Mouse (Mus musculus) right cerebral cortex, postnatal 4 days (tissue): ENCODE data around the gene Slc5a10.
A peak's percentile ranks its signal among the peaks of the same experiment; 100 is the strongest.

Experiments
- DNase-seq: peaks from one replicate; pipeline ENCODE4 v3.0.0-alpha.2; 2022

Slc5a10 gene

DNA sequence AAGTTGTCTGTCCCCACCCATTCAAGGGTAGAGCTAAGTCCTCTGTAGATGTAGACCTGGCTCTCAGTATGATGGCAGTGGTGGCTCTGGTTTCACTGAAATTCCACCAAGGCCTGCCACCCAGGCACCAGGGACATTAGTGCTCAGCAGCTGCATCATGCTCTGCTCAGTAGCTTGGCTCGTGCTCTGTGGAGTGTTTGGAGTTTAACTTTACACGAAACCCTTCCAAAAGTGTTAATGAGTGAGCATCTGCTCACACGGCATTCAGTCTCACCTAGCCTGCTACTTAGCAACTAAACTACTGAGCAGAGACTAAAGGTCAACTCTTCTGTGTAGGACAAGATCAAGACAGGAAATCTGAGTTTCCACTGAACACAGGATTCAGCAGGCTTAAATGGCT, at the start of gene Slc5a10:
TSS of gene Slc5a10 (minus strand) at position 191 of the 400 bp plus-strand sequence.
- DNase-seq = no peak

DNA sequence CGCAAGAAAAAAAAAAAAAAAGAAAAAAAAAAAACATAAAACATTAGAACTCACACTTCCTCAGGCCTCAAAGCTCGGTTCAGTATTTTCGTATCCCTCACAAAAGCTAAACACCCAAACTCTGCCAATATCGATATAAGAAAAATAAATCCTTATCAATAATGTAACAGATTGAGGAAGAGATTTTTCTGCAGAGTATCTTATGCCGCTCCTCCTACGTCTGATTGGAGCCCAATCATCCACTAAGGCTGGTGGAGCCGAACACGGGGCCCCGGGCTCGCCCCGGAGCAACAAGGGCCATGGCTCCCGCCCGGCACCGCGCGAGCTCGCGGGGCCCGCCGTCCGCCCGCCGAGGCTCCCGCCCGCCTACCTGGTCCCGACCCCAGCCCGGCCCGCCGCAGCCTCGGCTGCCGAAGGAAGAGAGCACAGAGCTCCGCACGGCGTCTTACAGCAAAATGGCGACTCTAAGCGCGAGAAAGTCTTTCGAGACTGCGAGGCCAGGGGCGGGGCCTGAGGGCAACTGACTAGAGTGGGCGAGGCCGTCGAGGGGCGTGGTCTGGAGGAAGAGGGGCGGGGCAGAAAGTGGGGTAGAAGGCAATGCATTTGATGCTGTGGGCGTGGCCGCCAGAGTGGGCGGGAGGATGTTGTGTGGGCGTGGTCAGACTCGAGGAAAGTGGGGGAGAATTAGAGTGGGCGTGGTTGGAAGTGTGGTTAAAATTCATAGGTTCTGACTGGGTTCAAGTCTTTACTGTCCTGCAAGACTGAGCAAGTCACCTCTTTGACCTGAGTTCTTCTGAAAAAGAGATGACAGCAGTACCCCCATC, 41.2 kb upstream of the Slc5a10 start, which contains the start of gene Prpsap2:
TSS of gene Prpsap2 (minus strand) at position 505 of the 824 bp plus-strand sequence.
- DNase-seq = peak; percentile 97

- no peak for DNase-seq
Measured at GRCm38 (mm10) chr11:61760518-61760917, 39.9 kb upstream of the Slc5a10 start.

DNA sequence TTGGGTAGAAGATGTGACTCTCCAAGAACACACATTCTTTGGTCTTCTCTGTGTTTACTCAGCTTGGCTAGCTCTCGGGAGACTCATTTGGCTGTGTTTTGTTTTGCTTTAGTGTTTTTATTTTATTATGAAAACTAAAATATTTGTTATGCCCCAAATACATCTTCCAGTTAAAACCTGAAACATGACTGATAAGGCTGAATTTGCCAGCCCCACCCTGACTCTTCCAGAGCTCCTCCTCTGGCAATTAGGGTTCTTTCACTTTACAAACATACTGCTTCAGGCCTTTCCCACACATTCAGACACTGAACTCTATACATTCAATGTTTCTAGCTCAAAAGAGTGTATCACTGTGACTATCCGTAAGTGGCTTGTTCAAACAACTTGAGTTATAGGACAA, 36.5 kb upstream of the Slc5a10 start:
- no peak for DNase-seq

DNA sequence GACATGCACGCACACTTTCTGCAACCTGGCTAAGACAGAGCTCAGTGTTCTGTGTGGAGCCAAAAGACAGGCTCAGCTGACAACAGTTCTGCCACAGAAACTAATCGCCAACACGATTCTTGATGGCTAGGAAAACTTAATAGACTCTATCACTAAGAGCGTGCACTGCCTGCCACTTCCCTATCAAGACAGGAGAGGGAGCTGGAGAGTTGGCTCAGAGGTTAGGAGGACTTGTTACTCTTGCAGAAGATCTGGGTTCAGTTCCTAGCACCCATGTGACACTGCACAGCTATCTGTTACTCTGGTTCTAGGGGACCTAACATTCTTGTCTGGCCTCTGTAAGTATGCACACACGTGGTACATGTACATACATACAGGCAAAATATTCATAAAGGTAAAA, 31.0 kb upstream of the Slc5a10 start:
- no peak for DNase-seq

- DNase-seq = no peak
Measured at GRCm38 (mm10) chr11:61747161-61747560, 26.5 kb upstream of the Slc5a10 start.

DNA sequence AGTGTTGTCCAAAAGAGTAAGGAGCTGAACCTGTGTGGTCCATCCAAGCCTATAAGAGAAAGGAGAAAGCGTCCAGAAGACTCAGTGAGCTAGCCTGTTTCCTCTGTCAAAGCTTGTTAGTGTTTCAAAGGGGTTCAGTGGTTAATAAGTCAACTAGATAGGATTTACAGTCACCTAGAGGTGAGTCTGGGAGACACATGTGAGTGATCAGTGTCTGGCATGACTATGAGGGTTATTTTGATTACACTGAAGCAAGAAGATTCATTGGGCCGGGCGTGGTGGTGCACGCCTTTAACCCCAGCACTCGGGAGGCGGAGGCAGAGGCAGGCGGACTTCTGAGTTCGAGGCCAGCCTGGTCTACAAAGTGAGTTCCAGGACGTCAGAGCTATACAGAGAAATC, 25.2 kb upstream of the Slc5a10 start:
- no peak for DNase-seq

DNA sequence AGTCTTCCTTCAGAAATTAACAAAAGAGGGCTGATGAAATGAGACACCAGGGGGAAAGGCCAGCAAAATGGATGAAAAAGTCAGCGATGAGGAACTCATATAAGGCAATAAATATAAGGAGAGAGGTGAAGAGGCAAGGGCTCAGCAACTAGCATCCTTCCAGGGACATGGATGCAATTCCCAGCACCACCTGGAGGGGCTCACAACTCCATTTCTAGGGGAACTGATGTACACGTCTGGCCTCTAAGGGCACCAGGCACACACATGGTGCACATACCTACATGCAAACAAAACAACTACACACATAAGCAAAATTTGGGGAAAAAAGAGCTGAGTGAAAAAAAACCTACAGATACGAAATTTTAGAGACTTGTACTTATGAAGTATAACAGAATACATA, 23.8 kb upstream of the Slc5a10 start:
- no peak for DNase-seq

DNA sequence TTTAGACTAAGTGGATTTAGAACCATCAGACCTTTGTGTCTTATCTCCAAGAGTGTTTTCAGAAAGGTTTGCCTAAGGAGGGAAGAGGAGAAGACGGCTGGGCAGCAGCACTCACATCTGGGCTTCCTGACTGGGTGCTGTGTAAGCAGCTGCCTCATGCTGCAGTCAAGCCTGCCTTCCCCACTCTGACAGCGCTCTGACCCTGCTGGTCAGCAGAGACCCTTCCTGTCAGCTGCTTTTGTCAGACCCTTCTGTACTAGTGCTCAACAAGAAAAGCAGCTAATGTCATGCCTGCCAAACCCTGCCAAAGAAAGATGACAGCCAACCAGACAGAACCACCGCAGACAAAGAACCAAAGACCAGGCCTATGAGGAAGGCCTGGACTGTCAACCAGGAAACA, 23.1 kb upstream of the Slc5a10 start:
- no peak for DNase-seq

DNA sequence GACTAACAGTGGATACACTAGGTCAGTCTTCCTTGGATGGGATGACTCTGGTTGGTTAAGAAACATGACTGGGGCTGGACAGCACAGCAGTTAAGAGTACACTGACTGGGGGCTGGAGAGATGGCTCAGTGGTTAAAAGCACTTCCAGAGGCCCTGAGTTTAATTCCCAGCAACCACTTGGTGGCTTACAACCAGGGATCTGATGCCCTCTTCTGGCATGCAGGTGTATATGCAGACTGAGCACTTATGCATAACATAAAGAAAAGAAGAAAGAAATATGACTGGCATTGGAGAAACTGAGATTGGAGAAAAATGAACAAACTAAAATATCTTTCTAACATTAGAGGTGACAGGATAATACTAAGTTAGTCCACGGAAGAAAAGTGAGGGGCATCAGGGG, 19.9 kb upstream of the Slc5a10 start:
- no peak for DNase-seq

DNA sequence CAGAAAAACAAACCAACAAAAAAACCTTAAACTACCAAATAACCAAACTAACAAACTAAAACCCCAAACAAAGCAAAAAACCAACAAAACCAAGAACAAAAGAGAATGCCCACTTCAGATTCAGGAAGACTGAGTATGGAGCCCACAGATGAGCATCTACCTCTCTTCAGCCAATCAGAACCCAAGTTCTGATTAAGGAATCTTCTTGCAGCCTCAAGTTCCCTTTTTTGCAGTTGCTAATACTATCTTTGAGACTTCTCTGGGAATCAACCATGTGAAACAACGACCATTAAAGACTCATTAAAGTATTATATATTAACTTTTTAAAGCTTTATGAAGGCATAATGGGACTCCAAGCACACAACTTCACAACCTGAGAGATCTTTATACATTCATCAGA, 16.7 kb upstream of the Slc5a10 start:
- DNase-seq = no peak

DNA sequence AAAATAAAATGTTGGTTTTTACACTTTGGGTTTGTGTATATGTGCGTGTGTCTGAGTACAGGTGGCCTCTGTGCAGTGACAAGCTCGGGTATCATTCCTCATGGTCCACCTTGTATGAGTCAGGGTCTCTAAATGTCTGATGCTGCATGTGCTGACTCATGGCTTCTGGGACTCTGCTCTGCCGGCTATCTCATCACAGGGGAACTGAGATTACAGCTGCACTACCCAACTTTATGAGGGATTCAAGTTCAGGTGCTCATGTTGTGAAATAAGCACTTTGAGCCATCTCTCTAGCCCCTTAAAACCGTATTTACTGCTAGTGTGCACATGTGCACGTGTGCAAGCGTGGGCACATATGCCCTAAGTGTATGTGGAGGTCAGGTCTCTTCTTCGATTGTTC, 12.0 kb upstream of the Slc5a10 start:
- DNase-seq = no peak

DNA sequence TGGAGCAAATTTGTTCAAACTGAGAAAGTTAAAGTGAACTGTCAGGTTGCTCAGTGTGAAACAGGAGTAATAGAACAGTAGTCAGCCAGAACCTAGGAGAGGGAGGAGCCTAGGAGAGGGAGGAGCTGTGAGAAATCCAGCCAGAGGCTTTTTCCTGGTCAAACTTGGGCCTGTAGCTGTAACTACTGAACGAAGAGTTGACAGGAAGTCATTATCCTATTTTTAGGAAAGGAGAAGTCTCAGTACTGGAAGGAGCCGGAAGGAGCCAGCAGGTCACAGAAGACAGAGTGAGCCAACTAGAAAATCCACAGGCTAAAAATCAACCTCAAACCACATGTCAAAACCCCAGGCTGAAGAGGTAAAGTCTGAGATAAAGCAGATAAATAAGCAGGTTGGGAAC, 7.4 kb upstream of the Slc5a10 start:
- no peak for DNase-seq

DNA sequence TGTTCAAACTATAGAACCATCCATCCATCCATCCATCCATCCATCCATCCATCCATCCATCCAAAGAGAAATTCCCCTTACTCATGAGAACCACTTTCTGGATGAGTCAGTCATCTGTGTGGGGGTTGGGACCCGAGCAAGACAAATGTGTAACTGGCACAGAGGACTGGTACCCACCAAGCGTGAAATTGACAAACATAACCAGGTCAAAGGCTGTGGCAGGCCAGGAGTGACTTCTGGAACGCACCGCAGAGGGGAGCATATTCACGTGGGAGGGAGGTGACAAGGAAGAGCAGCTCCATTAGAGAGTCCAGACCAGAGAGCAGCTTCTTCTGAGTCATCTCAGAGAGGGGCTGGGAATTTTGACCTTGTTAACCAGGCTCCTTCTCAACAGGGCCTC, 1.5 kb upstream of the Slc5a10 start:
- no peak for DNase-seq

GRCm38 (mm10) chr11:61719826-61720225, 800 bp downstream of the Slc5a10 start:
- DNase-seq = no peak

GRCm38 (mm10) chr11:61719387-61719786, 1.2 kb downstream of the Slc5a10 start:
- DNase-seq = no peak

DNA sequence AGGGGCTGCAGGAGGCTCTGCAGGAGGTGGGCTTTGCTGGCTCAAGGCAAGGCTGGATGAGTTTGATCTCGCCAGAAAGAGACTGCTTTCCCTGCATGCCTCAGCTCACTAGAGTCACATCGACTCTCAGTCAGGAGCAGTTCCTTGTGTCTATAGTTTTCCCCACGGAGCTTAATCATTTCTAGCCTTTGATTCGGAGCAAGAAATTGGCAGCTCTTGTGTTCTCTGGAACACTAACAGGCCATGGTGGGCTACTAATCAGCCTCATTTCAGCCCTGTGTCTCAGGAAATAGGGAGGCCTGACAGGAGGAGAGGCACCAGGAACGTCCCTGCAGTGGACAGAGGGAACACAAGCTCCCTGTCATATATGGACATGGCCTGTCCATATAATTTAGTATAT, 2.6 kb downstream of the Slc5a10 start:
- no peak for DNase-seq

DNA sequence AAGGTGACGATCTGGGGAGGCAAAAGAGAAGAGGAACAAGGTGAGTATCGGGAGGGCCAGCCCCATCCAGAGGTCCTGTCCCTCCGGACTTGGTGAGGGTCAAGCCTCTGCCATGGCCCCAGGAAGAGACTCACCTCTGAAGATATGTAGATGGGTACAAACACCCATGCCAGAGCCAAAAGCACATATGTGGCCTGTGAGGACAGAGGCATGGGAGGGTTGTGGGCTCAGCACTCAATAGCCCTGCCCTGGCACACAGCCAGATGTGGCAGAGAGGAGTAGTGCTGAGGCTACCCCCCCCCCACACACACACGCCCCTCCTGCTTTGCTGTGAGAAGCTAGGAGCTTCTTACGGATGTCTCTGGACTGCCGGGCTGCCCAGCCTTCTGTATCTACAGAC, 5.5 kb downstream of the Slc5a10 start:
- DNase-seq = peak; percentile 22

DNA sequence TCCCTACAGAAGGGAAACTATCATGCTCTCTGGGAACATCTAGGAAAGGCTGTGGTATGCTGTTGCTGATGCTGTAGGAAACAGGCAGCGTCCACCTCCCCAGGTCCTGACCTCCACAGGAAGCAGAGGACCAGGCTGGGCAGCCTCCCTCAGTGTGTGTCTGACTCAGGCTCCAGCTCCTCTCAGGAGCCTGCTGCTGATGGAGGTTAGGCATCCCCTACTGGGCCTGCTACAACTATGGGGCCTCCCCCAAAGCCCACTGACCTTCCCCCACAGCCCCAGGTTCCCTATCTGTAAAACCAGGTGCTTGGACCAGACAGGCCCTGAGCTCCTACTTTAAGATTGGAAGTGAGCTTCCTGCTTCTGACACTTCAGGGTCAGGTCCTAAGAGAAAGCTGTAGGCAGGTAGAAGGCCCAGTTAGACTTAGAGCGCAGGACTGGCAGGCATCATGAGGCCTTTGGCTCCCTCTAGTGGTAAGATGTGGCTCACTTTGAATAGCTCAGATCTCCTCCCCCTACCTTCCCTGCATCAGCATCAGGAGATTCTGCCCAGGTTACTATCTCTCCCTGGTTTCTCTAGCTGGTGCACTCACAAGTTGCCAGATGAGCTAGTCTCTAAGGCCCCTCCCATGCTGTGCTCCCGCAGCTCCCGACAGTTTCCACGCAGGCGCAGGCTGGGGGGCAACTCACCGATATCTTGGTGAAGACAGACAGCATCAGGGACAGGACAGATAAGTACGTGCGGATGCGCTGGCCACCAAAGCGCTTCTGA, 6.1 kb downstream of the Slc5a10 start:
- DNase-seq = peak; percentile 60

GRCm38 (mm10) chr11:61713157-61713855, 7.3 kb downstream of the Slc5a10 start:
- DNase-seq = no peak

GRCm38 (mm10) chr11:61708928-61709327, 11.7 kb downstream of the Slc5a10 start:
- no peak for DNase-seq

GRCm38 (mm10) chr11:61706232-61706631, 14.4 kb downstream of the Slc5a10 start:
- DNase-seq = no peak

DNA sequence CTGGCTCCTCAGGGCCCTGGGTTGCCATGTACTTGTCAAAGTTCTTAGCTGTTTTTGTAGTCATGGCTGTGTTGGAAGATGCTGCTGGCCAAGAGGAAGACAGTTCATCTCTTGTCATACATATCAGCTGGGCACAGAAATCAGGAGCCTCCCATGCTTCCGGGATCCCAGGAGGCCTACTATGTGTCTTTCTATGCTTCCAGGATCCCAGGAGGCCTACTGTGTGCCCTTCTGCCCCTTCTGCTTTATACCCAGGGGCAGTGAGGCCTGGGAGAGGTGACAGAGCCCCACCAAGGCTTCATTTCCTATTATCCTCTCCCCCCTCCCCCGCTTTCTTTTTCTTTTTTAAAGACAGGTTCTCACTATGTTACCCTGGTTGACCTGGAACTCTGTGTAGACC, 15.0 kb downstream of the Slc5a10 start:
- DNase-seq = no peak

- DNase-seq = no peak
Measured at GRCm38 (mm10) chr11:61702494-61702893, 18.1 kb downstream of the Slc5a10 start.
